Mouse (Mus musculus) forebrain, postnatal 0 days (tissue): Measurements from ENCODE around the gene Mt1. TPM values are rescaled to one million over a fixed set of nuclear protein-coding genes. Genes with fewer than 3 reads are reported as not detected.

ENCODE experiments used
- ATAC-seq: fragments of 200-750 bp; cut with Nextera tagmentation; 2 replicates; pipeline ENCODE4 v1.8.0; 2017; ENCODE audit warnings: mild to moderate bottlenecking, moderate library complexity
- DNase-seq: peaks from one replicate; pipeline ENCODE4 v3.0.0-alpha.2; 2015
- H3K27ac ChIP-seq: fragments of 300-500 bp; sonication (generic); 2 replicates; pipeline ENCODE4 v1.5.1; 2014; ENCODE audit warnings: low read depth, mild to moderate bottlenecking, antibody characterized with exemption, low read length, moderate library complexity, mixed read lengths
- H3K27me3 ChIP-seq: fragments of 300-500 bp; sonication (generic); 2 replicates; pipeline ENCODE4 v1.6.1; 2014; ENCODE audit warnings: mild to moderate bottlenecking, low read length, mixed read lengths; ENCODE audit not compliant: insufficient read depth
- H3K36me3 ChIP-seq: fragments of 300-500 bp; sonication (generic); 2 replicates; pipeline ENCODE4 v1.6.1; 2014; ENCODE audit warnings: mild to moderate bottlenecking, moderate library complexity; ENCODE audit not compliant: insufficient read depth
- H3K4me1 ChIP-seq: fragments of 300-500 bp; sonication (generic); 2 replicates; pipeline ENCODE4 v1.6.1; 2014; ENCODE audit warnings: antibody characterized with exemption; ENCODE audit not compliant: insufficient read depth
- H3K4me2 ChIP-seq: fragments of 300-500 bp; sonication (generic); 2 replicates; pipeline ENCODE4 v1.6.1; 2014; ENCODE audit warnings: low read depth, mild to moderate bottlenecking, moderate library complexity
- H3K4me3 ChIP-seq: fragments of 300-500 bp; sonication (generic); 2 replicates; pipeline ENCODE4 v1.5.1; 2014; ENCODE audit warnings: low read depth, low read length, mixed read lengths
- H3K9ac ChIP-seq: fragments of 300-500 bp; sonication (generic); 2 replicates; pipeline ENCODE4 v1.6.1; 2014; ENCODE audit warnings: mild to moderate bottlenecking
- H3K9me3 ChIP-seq: fragments of 300-500 bp; sonication (generic); 2 replicates; pipeline ENCODE4 v1.6.1; 2016; ENCODE audit warnings: low read length
- CTCF ChIP-seq: sonication (generic); IDR thresholded peaks from 2 replicates; pipeline ENCODE4 v1.5.1; 2016; ENCODE audit warnings: antibody characterized with exemption, control low read depth, low read depth
- WGBS: fragments of 180-500 bp; shearing (Covaris S2); extraction: QIAGEN DNeasy Blood & Tissue Kit; methylation state at CpG from one replicate; pipeline ENCODE4 v1.1.7; 2014; 5-methylcytosine and 5-hydroxymethylcytosine counted together
- polyA plus RNA-seq: library from polyadenylated mRNA; unstranded; fragments of >200 nt; fragmentation: Nextera tagmentation; extraction: Ambion mirVana; gene quantifications from 2 replicates; pipeline ENCODE4 v1.2.1, GENCODE M21; 2015
- total RNA-seq: library from RNA; depleted of rRNA; stranded (reverse); fragments of >200 nt; gene quantifications from 2 replicates; pipeline ENCODE4 v1.2.3, GENCODE M21; 2014

Gene Mt1
- total and polyA plus RNA-seq, 2 experiments from 2014 or later = 411 to 418 TPM

DNA sequence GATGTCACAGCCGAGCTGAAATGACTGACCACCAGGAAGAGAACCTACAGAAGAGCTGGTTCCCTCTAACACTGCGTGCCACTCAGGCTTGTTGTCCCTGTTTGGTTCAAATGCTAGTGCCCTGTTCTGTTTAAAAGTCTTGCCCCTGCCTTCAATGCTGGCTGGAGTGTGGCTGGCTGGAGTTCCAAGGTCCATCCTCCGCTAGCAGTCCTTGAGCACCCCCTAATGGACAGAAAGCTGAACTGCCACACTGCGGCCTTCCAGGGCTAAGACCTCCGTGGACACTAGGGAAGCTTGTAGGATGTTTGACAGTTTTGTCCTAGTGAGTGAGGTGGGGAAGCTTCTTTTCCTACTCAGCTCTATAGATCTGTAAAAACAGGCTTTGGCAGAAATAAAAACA lies 26.9 kb downstream of the Mt1 start:
- Histone ChIP-seq H3K4me1 (0 out of 2 replicates have a peak, but pooled peaks cover 3% of the 10 kb centered on the region), H3K4me2 (no peak overlapping the region), H3K36me3 (no peaks in the 10 kb centered on the region), H3K27me3 (no peaks in the 10 kb centered on the region), H3K4me3 (no peak overlapping the region), H3K9me3 (no peaks in the 10 kb centered on the region), H3K9ac (no peak overlapping the region), H3K27ac (no peak overlapping the region)
- peak; percentile 86 for TF ChIP-seq CTCF
- peak; percentile 72 for DNase-seq
- 15% methylated on average over 5 of the region's 5 CpGs for WGBS
- ATAC-seq = peak; percentile 61; the same call in 1 of the 2 replicates

DNA sequence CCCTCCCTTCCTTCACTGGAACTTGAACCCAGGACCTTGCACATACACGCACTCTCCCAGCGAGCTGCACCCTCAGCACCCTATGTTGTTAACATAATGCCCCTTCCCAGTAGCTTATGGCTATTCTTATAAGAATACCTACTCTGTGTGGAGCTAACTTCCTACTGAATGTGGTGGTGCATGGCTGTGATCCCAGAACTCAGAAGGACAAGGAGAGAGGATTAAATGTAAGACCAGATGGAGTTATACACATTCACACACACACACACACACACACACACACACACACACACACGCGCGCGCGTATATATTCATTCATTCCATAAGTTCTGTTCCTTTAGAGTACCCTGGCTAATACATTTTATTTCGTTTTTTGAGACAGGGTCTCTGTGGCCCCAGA lies 27.4 kb downstream of the Mt1 start:
- 0 out of 2 replicates have a peak, but pooled peaks have one; percentile 34 for ATAC-seq
- no peak overlapping the region for H3K27ac ChIP-seq
- 69% methylated on average over 8 of the region's 8 CpGs for WGBS

DNA sequence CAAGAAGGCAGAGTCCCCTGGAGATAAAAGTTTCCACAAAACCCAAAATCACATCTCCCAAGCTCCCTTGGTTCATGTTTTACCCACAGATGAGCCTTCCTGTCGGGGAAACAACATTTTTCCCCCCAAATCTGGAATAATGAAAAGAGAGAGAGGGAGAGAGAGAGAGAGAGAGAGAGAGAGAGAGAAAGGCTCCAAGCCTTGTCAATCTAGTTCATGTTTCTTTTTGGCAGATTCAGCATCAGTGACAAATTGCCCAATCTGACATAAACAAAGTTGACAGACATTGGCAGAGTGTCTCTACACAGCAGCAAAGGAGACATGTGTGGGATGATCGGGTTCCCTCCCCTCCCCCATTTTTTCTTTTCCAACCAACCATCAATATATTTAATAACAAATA lies 28.6 kb downstream of the Mt1 start:
- H3K4me3 ChIP-seq = no peak overlapping the region
- no peaks in the 10 kb centered on the region for H3K36me3 ChIP-seq
- no peak overlapping the region for H3K9ac ChIP-seq
- TF ChIP-seq CTCF = no peak
- H3K4me1 ChIP-seq = 0 out of 2 replicates have a peak, but pooled peaks cover 3% of the 10 kb centered on the region
- no peaks in the 10 kb centered on the region for H3K9me3 ChIP-seq
- H3K27ac ChIP-seq = no peak overlapping the region
- no peak for DNase-seq
- WGBS = 49% methylated on average over 2 of the region's 2 CpGs
- H3K4me2 ChIP-seq = no peak overlapping the region
- no peak for ATAC-seq
- no peaks in the 10 kb centered on the region for H3K27me3 ChIP-seq

More for the DNA sequence above, 27.4 kb downstream of the Mt1 start:
- TF ChIP-seq CTCF = no peak
- no peak overlapping the region for H3K4me2 ChIP-seq
- no peaks in the 10 kb centered on the region for H3K27me3 ChIP-seq
- H3K9me3 ChIP-seq = no peaks in the 10 kb centered on the region
- no peaks in the 10 kb centered on the region for H3K36me3 ChIP-seq
- no peak overlapping the region for H3K4me3 ChIP-seq
- H3K9ac ChIP-seq = no peak overlapping the region
- no peak for DNase-seq
- H3K4me1 ChIP-seq = 0 out of 2 replicates have a peak, but pooled peaks cover 3% of the 10 kb centered on the region

DNA sequence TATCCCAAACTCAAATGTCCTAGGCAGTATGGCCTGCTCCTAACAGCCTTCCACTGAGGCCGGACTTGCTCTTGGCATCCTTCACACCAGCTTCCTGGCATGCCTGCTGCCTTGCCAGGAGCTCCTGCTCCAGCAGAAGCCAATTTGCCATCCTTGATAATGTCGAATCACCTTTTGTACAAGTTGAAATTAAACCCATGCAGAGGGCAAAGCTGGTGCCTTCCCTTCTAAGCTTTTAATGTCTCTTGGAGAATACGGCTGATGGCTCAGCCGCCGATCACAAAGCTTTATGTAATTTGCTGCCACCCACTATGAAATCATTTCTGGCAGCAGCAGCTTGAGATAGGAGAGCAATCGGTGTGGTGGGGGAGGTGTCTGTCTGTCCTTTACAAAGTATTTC lies 30.8 kb downstream of the Mt1 start:
- Histone ChIP-seq H3K4me1 (0 out of 2 replicates have a peak, but pooled peaks cover 3% of the 10 kb centered on the region), H3K4me2 (no peak overlapping the region), H3K4me3 (no peak overlapping the region), H3K36me3 (no peaks in the 10 kb centered on the region), H3K9ac (no peak overlapping the region), H3K27me3 (no peaks in the 10 kb centered on the region), H3K27ac (peak overlapping the region; percentile 35; the same call in 1 of the 2 replicates), H3K9me3 (no peaks in the 10 kb centered on the region)
- ATAC-seq (no peak), DNase-seq (no peak)
- no peak for TF ChIP-seq CTCF
- 63% methylated on average over 6 of the region's 6 CpGs for WGBS

DNA sequence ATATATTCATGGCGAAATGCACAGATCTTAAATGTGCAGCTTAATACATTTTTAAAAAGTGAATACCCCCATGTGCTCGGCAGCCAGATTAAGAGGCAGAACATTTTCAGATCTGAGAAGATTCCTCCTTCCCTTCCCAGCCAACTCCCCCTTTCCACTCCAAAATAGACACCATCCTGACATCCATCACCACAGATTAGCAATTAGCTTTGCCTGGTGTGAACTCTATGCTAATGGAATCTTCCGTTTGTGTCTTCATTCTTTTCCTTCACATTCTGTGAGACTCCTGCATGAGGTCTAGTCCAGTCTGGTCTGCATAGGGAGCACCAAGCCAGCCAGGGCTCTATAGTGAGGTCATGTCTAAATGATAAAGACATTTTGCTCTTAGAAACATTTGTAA lies 31.3 kb downstream of the Mt1 start:
- Histone ChIP-seq H3K9me3 (no peaks in the 10 kb centered on the region), H3K36me3 (no peaks in the 10 kb centered on the region), H3K4me2 (no peak overlapping the region), H3K9ac (no peak overlapping the region), H3K4me3 (no peak overlapping the region), H3K27ac (no peak overlapping the region), H3K27me3 (no peaks in the 10 kb centered on the region), H3K4me1 (0 out of 2 replicates have a peak, but pooled peaks cover 3% of the 10 kb centered on the region)
- no peak for TF ChIP-seq CTCF
- WGBS = 41% methylated on average over 3 of the region's 3 CpGs
- DNase-seq = no peak
- ATAC-seq = no peak

DNA sequence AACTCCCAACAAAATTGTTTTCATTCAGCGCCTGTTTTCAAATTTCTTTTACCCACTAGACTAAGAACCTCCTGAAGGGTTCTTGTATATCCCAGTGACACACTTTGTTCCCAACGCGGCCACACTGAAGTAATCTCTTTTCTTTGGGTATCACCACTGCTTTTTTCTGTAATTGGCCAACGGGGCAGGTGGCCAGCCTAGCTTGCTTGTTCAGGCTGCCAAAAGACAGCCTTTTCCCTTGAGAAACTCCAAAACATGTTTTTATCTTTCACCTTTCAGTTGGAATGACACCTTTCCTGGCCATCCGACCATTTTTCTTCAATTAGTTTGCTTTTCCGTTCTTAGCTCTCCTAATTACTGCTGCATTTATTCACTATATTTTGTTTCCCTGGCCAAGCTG lies 34.9 kb downstream of the Mt1 start:
- H3K9ac ChIP-seq = peak overlapping the region; percentile 74; the same call in 1 of the 2 replicates
- no peaks in the 10 kb centered on the region for H3K9me3 ChIP-seq
- TF ChIP-seq CTCF = no peak
- H3K4me3 ChIP-seq = peak overlapping the region; percentile 78
- peak overlapping the region; percentile 80 for H3K4me2 ChIP-seq
- WGBS = 18% methylated on average over 6 of the region's 6 CpGs
- H3K4me1 ChIP-seq = 0 out of 2 replicates have a peak, but pooled peaks cover 3% of the 10 kb centered on the region
- ATAC-seq (no peak), DNase-seq (no peak)
- H3K36me3 ChIP-seq = no peaks in the 10 kb centered on the region
- peak overlapping the region; percentile 64; the same call in 1 of the 2 replicates for H3K27ac ChIP-seq
- no peaks in the 10 kb centered on the region for H3K27me3 ChIP-seq

DNA sequence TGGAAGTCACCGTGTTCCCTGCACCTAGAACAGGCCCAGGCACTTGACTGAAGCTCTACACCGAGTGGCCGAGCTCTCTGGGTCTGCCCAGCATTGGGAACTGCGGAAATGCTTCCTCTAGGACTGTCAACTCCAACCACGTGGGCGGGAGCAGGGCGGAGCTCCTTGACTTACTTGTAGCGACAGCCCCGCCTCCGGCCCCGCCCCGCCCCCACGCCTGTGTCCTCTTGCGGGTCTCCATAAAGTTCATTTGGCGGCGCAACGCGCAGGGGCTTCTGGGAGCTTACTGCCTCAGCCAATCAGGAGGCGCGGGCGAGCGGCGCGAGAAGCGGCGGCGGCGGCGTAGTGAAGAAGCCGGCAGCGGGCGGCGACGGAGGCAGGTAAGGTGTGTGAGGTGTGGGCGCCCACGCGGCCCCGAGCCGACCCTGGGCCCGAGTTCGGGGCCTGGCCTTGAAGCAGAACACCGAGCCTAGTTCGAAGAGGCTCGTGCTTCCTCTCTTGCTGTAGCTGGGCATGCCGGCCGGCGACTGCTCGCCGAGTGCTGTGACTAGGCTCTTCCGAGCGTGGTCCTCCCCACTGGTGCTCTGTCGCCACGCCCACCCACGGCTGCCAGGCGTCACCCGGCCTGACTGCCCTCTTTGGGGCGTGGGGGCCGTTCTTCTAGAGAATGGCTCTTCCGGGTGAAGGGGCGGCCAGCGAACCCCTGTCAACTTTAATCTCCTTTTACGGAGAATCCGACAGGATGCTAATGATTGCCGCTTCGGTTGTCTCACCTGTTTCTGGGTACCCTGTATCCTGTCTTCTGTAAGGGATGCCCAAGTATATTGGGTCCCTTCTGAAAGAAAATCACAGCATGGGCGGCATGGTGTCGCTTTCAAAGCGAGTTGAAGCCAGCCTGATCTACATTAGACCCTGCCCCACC lies 35.6 kb downstream of the Mt1 start, which contains the start of gene Nup93:
Gene Nup93, plus strand, starts transcription at position 313 of the 922 bp plus-strand sequence.
- Histone ChIP-seq H3K27ac (peak within 1 kb of the TSS; percentile 64), H3K36me3 (no peaks in the 10 kb centered on the region), H3K9me3 (no peaks in the 10 kb centered on the region), H3K9ac (peak within 1 kb of the TSS; percentile 74), H3K4me1 (0 out of 2 replicates have a peak, but pooled peaks cover 1% of the 10 kb centered on the region), H3K4me3 (peak within 1 kb of the TSS; percentile 78), H3K27me3 (no peaks in the 10 kb centered on the region), H3K4me2 (peak within 1 kb of the TSS; percentile 80)
- under 1% methylated on average over 68 of the region's 68 CpGs for WGBS
- peak; percentile 97 for ATAC-seq
- peak; percentile 97 for DNase-seq
- TF ChIP-seq CTCF = no peak
